Mouse (Mus musculus) C2C12 (cell line): ENCODE results near the gene Fam210b.

Experiments used
- CEBPB ChIP-seq: IDR thresholded peaks from one replicate; pipeline ENCODE4 v1.6.1; 2011; ENCODE audit warnings: low read depth, mild to moderate bottlenecking, control low read depth, moderate library complexity
- CTCF ChIP-seq: IDR thresholded peaks from one replicate; pipeline ENCODE4 v1.5.1; 2011; ENCODE audit not compliant: control insufficient read depth, insufficient read depth, insufficient read length
- MAX ChIP-seq: IDR thresholded peaks from one replicate; pipeline ENCODE4 v1.6.1; 2011; ENCODE audit warnings: mild to moderate bottlenecking, control low read depth
- MYOD1 ChIP-seq: IDR thresholded peaks from one replicate; pipeline ENCODE4 v1.6.1; 2011; ENCODE audit warnings: low read depth; ENCODE audit not compliant: control insufficient read depth, insufficient read length

DNA sequence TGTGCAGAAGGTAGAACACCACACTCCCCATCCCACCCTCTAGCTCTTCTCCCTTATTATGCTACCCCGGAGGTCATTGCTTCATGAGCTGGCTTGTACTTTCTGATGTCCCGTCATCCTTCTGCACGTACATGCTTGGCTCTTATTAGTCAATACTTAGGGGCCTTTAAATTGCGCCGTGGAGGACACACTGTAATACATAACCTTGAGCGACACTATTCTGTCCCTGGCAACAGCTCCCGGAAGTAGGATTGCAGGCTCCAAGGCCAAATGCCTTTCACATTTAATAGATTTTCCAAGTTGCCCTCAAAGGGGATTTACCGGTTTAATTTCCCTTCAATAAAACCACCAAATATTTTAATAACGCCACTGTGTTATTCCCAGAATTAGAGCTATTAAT, 33.6 kb upstream of the Fam210b start:
- no peak for TF ChIP-seq CEBPB
- TF ChIP-seq CTCF, result no peak
- TF ChIP-seq MAX, result no peak
- no peak for TF ChIP-seq MYOD1
